Mouse (Mus musculus) erythroblast, embryonic 14.5 days (primary cell): Measurements from ENCODE around the gene Rrp1.

Experiments
- GATA1 ChIP-seq: IDR thresholded peaks from 2 replicates; pipeline ENCODE4 v1.6.1; 2012; ENCODE audit warnings: low read length, inconsistent platforms, mixed read lengths
- TAL1 ChIP-seq: IDR thresholded peaks from 3 replicates; pipeline ENCODE4 v1.6.1; 2012; ENCODE audit warnings: low read length, inconsistent platforms, mixed read lengths

- no peak for TF ChIP-seq GATA1
- TF ChIP-seq TAL1: no peak
These were observed 41.1 kb downstream of the Rrp1 start for GRCm38 (mm10) chr10:78371746-78372145.
